In the genomic region with DNA sequence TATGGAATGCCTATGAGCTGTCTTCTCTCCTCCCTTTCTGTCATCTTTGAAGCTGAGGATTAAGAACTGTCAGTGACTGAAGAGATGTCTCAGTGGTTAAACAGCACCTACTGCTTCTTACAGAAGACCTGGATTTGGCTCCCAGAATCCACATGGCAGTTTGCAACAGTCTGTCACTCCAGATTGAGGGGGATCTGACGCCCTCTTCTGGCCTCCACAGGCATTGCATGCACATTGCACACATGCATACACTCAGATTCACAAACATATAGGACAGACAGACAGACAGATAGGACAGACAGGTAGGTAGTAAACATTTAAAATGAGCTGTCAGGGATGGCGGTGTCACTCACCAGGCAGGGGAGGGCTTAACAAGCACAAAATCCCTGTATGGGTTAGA, we compare ENCODE assay signal across 20 mouse cellular contexts. TPM values are rescaled to one million over a fixed set of nuclear protein-coding genes. Genes with fewer than 3 reads are reported as not detected.
DNase-seq lines count a peak whose midpoint lies in the region; ATAC-seq and TF ChIP-seq lines count a peak whose summit lies in the region.
"Had no signal": no experiment of that assay in that cellular context is flagged by ENCODE, and none has a peak within 500 bp of the region (broad histone marks: within the 10 kb centered on the region; RNA-seq: fewer than 3 reads in every experiment).

No protein-coding gene starts in this region.

- no peak overlapping the region for H3K9ac ChIP-seq in liver, embryonic 14.5 days (replicated peaks)
- no peak overlapping the region for H3K9ac ChIP-seq in liver, embryonic 11.5 days (ENCODE audit: low read depth, low read length)
- H3K9ac ChIP-seq: forebrain, embryonic 13.5 days; heart, embryonic 13.5 days; kidney, embryonic 15.5 days; midbrain, embryonic 13.5 days had no signal

- H3K9me3 ChIP-seq in liver, embryonic 14.5 days (ENCODE audit: control insufficient read depth, low read length): no peaks in the 10 kb centered on the region
- no peaks in the 10 kb centered on the region for H3K9me3 ChIP-seq in liver, embryonic 11.5 days (ENCODE audit: control insufficient read depth, low read length)
- peaks cover 4% of the 10 kb centered on the region for H3K9me3 ChIP-seq in E14TG2a.4 (ENCODE audit: low read length)
- H3K9me3 ChIP-seq: embryonic facial prominence, embryonic 10.5 days; forebrain, embryonic 13.5 days; heart, embryonic 13.5 days; kidney, embryonic 15.5 days; limb, embryonic 10.5 days; midbrain, embryonic 13.5 days had no signal

- no peaks in the 10 kb centered on the region for H3K4me1 ChIP-seq in liver, embryonic 14.5 days (replicated peaks; ENCODE audit: control insufficient read depth in 2 of 2, insufficient read depth in 2 of 2, low read length in 1 of 2)
- no peaks in the 10 kb centered on the region for H3K4me1 ChIP-seq in liver, embryonic 11.5 days (replicated peaks; ENCODE audit: control insufficient read depth, insufficient read depth, low read length)
- no peaks in the 10 kb centered on the region for H3K4me1 ChIP-seq in E14TG2a.4 (replicated peaks; ENCODE audit: low read depth, low read length)
- H3K4me1 ChIP-seq: embryonic facial prominence, embryonic 10.5 days; forebrain, embryonic 13.5 days; heart, embryonic 13.5 days; kidney, embryonic 15.5 days; limb, embryonic 10.5 days; midbrain, embryonic 13.5 days had no signal

- DNase-seq in gastrocnemius, adult 2 months: no peak
- no peak for DNase-seq in gastrocnemius, adult 8-10 months (ENCODE audit: low spot score in 2 of 2)
- no peak for DNase-seq in liver, embryonic 14.5 days (ENCODE audit: low read depth in 3 of 3, low spot score in 3 of 3)
- DNase-seq in liver, embryonic 11.5 days (ENCODE audit: low spot score): no peak
- no peak for DNase-seq in brain, embryonic 14.5 days (ENCODE audit: low read depth)
- DNase-seq in adrenal gland, adult 2 months: no peak
- no peak for DNase-seq in MN1 (ENCODE audit: low spot score)
- DNase-seq: adrenal gland, postnatal 10 days; cerebellum, adult 11-12 months; cerebellum, postnatal 36 days; heart, postnatal 4 days; retina, postnatal 1 day had no signal

- no peak overlapping the region for H3K4me3 ChIP-seq in gastrocnemius, adult 2 months
- H3K4me3 ChIP-seq in liver, embryonic 14.5 days (ENCODE audit: insufficient read depth in 1 of 2, low read depth in 2 of 2, low read length in 2 of 2): no peak overlapping the region
- no peak overlapping the region for H3K4me3 ChIP-seq in liver, embryonic 11.5 days (ENCODE audit: low read depth, low read length)
- no peak overlapping the region for H3K4me3 ChIP-seq in E14TG2a.4 (replicated peaks; ENCODE audit: low read length)
- H3K4me3 ChIP-seq: embryonic facial prominence, embryonic 10.5 days; forebrain, embryonic 13.5 days; heart, embryonic 13.5 days; kidney, embryonic 15.5 days; left cerebral cortex, adult 2 months; limb, embryonic 10.5 days; midbrain, embryonic 13.5 days had no signal

- ATAC-seq in liver, embryonic 14.5 days (ENCODE audit: insufficient read depth): no peak
- no peak for ATAC-seq in liver, embryonic 11.5 days (replicated peaks; ENCODE audit: low FRiP score)
- ATAC-seq: forebrain, embryonic 13.5 days; midbrain, embryonic 13.5 days had no signal

- no peaks in the 10 kb centered on the region for H3K36me3 ChIP-seq in liver, embryonic 14.5 days (replicated peaks; ENCODE audit: control insufficient read depth, insufficient read depth, low read depth)
- no peaks in the 10 kb centered on the region for H3K36me3 ChIP-seq in liver, embryonic 11.5 days (ENCODE audit: control insufficient read depth, insufficient read depth, low read length)
- no peaks in the 10 kb centered on the region for H3K36me3 ChIP-seq in E14TG2a.4 (ENCODE audit: insufficient read depth, low read length)
- H3K36me3 ChIP-seq: embryonic facial prominence, embryonic 10.5 days; heart, embryonic 13.5 days; kidney, embryonic 15.5 days; limb, embryonic 10.5 days; midbrain, embryonic 13.5 days had no signal

- TF ChIP-seq EP300 in liver, embryonic 14.5 days (IDR thresholded peaks at IDR 0.05; ENCODE audit: low read depth): no peak

- no peak overlapping the region for H3K4me2 ChIP-seq in liver, embryonic 14.5 days (ENCODE audit: low read depth)
- H3K4me2 ChIP-seq in liver, embryonic 11.5 days: no peak overlapping the region
- H3K4me2 ChIP-seq: forebrain, embryonic 13.5 days; heart, embryonic 13.5 days; kidney, embryonic 15.5 days; midbrain, embryonic 13.5 days had no signal

- no peaks in the 10 kb centered on the region for H3K27me3 ChIP-seq in liver, embryonic 14.5 days (ENCODE audit: control insufficient read depth, insufficient read depth, low read length)
- H3K27me3 ChIP-seq in liver, embryonic 11.5 days (replicated peaks; ENCODE audit: control insufficient read depth, insufficient read depth, low read length): no peaks in the 10 kb centered on the region
- H3K27me3 ChIP-seq in E14TG2a.4 (ENCODE audit: insufficient read depth, low read length): no peaks in the 10 kb centered on the region
- H3K27me3 ChIP-seq: forebrain, embryonic 13.5 days; heart, embryonic 13.5 days; kidney, embryonic 15.5 days; midbrain, embryonic 13.5 days had no signal

- H3K27ac ChIP-seq in gastrocnemius, adult 2 months: no peak overlapping the region
- H3K27ac ChIP-seq in liver, embryonic 14.5 days: no peak overlapping the region
- H3K27ac ChIP-seq in liver, embryonic 11.5 days (ENCODE audit: low read depth, low read length): no peak overlapping the region
- H3K27ac ChIP-seq: embryonic facial prominence, embryonic 10.5 days; forebrain, embryonic 13.5 days; heart, embryonic 13.5 days; kidney, embryonic 15.5 days; left cerebral cortex, adult 2 months; limb, embryonic 10.5 days; midbrain, embryonic 13.5 days had no signal

- WGBS in liver, embryonic 14.5 days (ENCODE audit: insufficient replicate concordance): 50% methylated on average over 2 of the region's 2 CpGs
- WGBS in liver, embryonic 11.5 days: 56% methylated on average over 2 of the region's 2 CpGs

- no peak for TF ChIP-seq POLR2A in brain, embryonic 14.5 days (IDR thresholded peaks at IDR 0.05; ENCODE audit: borderline replicate concordance, extremely low read depth, insufficient read depth, insufficient read length, poor library complexity, severe bottlenecking)

- intact Hi-C loops in gastrocnemius, adult 2 months (cut with DNase I): no loop called here

- peak; percentile 6; the same call in 1 of the 2 replicates for TF ChIP-seq CTCF in gastrocnemius, adult 2 months (IDR thresholded peaks at IDR 0.05)
- peak; percentile 47 for TF ChIP-seq CTCF in liver, embryonic 14.5 days (IDR thresholded peaks at IDR 0.05; ENCODE audit: low read depth)
- TF ChIP-seq CTCF in E14TG2a.4 (conservative IDR thresholded peaks at IDR 0.05; ENCODE audit: low read length): peak; percentile 85
- peak; percentile 18; the same call in 1 of the 2 replicates for TF ChIP-seq CTCF in brain, embryonic 14.5 days (IDR thresholded peaks at IDR 0.05; ENCODE audit: borderline replicate concordance, extremely low read depth, insufficient read depth, insufficient read length)

RNA-seq across cellular contexts. Expression of a gene that starts 32.5 kb away (rescaled TPM):
- 10 to 100 TPM; 18.3 to 20.5 TPM for total RNA-seq in gastrocnemius, adult 2 months (2021)
- total RNA-seq in gastrocnemius, adult 8-10 months (2022): 10 to 100 TPM; 13.6 to 19.4 (median 16.7) TPM
- 3.1 and 4.0 TPM in 2 replicates for polyA plus RNA-seq in liver, embryonic 14.5 days (2012; rRNA removed)
- polyA plus RNA-seq in liver, embryonic 14.5 days (2014; fragmentation: Nextera tagmentation; extraction: Ambion mirVana): 4.4 and 5.8 TPM in 2 replicates
- 11.0 and 11.7 TPM in 2 replicates for polyA plus RNA-seq in liver, embryonic 11.5 days (2014; fragmentation: Nextera tagmentation; extraction: Ambion mirVana)
- polyA plus RNA-seq in brain, embryonic 14.5 days (2012; rRNA removed): 36.4 and 41.0 TPM in 2 replicates
- 10 to 100 TPM; 70.8 to 70.9 TPM for total RNA-seq in adrenal gland, adult 2 months (2021)
- 4.5 and 4.8 TPM in 2 replicates for polyA plus RNA-seq in adrenal gland, adult 2 months (2012; rRNA removed)

Comparison
In these comparisons a context has a peak if more than half of its experiments do, and no peak if none do; other contexts are left out.
1. CTCF ChIP-seq: peak in every context shown above with its lines; median percentile 85 in E14TG2a.4; 47 in liver, embryonic 14.5 days; 18 in brain, embryonic 14.5 days; 6 in gastrocnemius, adult 2 months.